In genomic region chr17:15535943-15536342, GRCm38 (mm10) we compare ENCODE assay signal across 8 mouse cellular contexts. TPM values are rescaled to one million over a fixed set of nuclear protein-coding genes. Genes with fewer than 3 reads are reported as not detected.
A peak's percentile ranks its signal among the peaks of the same experiment; 100 is the strongest.
DNase-seq lines count a peak whose midpoint lies in the region; ATAC-seq and TF ChIP-seq lines count a peak whose summit lies in the region.

No protein-coding gene starts in this region.

- no peaks in the 10 kb centered on the region for H3K9me3 ChIP-seq in liver, embryonic 11.5 days (ENCODE audit: control insufficient read depth, low read length)
- H3K9me3 ChIP-seq in embryonic facial prominence, embryonic 15.5 days (replicated peaks) = 0 out of 2 replicates have a peak, but pooled peaks cover 6% of the 10 kb centered on the region
- 0 out of 2 replicates have a peak, but pooled peaks cover 5% of the 10 kb centered on the region for H3K9me3 ChIP-seq in limb, embryonic 12.5 days

- 16% methylated on average over 8 of the region's 8 CpGs for WGBS in liver, embryonic 11.5 days
- WGBS in embryonic facial prominence, embryonic 15.5 days = 18% methylated on average over 8 of the region's 8 CpGs
- WGBS in limb, embryonic 12.5 days = 24% methylated on average over 8 of the region's 8 CpGs
- WGBS in small intestine, adult 2 months = 11% methylated on average over 8 of the region's 8 CpGs

- H3K27ac ChIP-seq in liver, embryonic 11.5 days (ENCODE audit: low read depth, low read length) = no peak overlapping the region
- no peak overlapping the region for H3K27ac ChIP-seq in embryonic facial prominence, embryonic 15.5 days (replicated peaks)
- H3K27ac ChIP-seq in limb, embryonic 12.5 days = no peak overlapping the region
- H3K27ac ChIP-seq in small intestine, adult 2 months (ENCODE audit: insufficient read depth, low read depth, low read length) = no peak overlapping the region

- peaks cover 26% of the 10 kb centered on the region for H3K27me3 ChIP-seq in liver, embryonic 11.5 days (replicated peaks; ENCODE audit: control insufficient read depth, insufficient read depth, low read length)
- H3K27me3 ChIP-seq in embryonic facial prominence, embryonic 15.5 days = peaks cover 8% of the 10 kb centered on the region
- H3K27me3 ChIP-seq in limb, embryonic 12.5 days = peaks cover 29% of the 10 kb centered on the region
- H3K27me3 ChIP-seq in small intestine, adult 2 months (ENCODE audit: control insufficient read depth, insufficient read depth, low read length) = peaks cover 9% of the 10 kb centered on the region; the same call in 1 of the 2 replicates

- no peak for ATAC-seq in liver, embryonic 11.5 days (replicated peaks; ENCODE audit: low FRiP score)
- ATAC-seq in embryonic facial prominence, embryonic 15.5 days (ENCODE audit: insufficient number of reproducible peaks, low FRiP score, low TSS enrichment, low read depth) = no peak
- ATAC-seq in limb, embryonic 12.5 days (ENCODE audit: insufficient number of reproducible peaks, insufficient read depth, low FRiP score, low TSS enrichment, low read depth) = no peak
- ATAC-seq in erythroid progenitor cell, adult 5-6 weeks (replicated peaks; ENCODE audit: low FRiP score, poor library complexity, severe bottlenecking) = no peak

- H3K4me2 ChIP-seq in liver, embryonic 11.5 days = peak overlapping the region; percentile 77
- peak overlapping the region; percentile 95 for H3K4me2 ChIP-seq in embryonic facial prominence, embryonic 15.5 days (replicated peaks)
- peak overlapping the region; percentile 86 for H3K4me2 ChIP-seq in limb, embryonic 12.5 days

- no peaks in the 10 kb centered on the region for H3K36me3 ChIP-seq in liver, embryonic 11.5 days (ENCODE audit: control insufficient read depth, insufficient read depth, low read length)
- H3K36me3 ChIP-seq in embryonic facial prominence, embryonic 15.5 days = no peaks in the 10 kb centered on the region
- H3K36me3 ChIP-seq in limb, embryonic 12.5 days = no peaks in the 10 kb centered on the region
- no peaks in the 10 kb centered on the region for H3K36me3 ChIP-seq in small intestine, adult 2 months (ENCODE audit: control insufficient read depth, insufficient read depth, low read length)

- no peak for TF ChIP-seq CTCF in small intestine, adult 2 months (IDR thresholded peaks at IDR 0.05; ENCODE audit: extremely low read depth, insufficient read length, insufficient replicate concordance, low read depth, low read length)

- H3K4me3 ChIP-seq in liver, embryonic 11.5 days (ENCODE audit: low read depth, low read length) = peak overlapping the region; percentile 50
- H3K4me3 ChIP-seq in embryonic facial prominence, embryonic 15.5 days (replicated peaks) = peak overlapping the region; percentile 49
- peak overlapping the region; percentile 53 for H3K4me3 ChIP-seq in limb, embryonic 12.5 days (replicated peaks)
- H3K4me3 ChIP-seq in small intestine, adult 2 months (ENCODE audit: low read depth, low read length) = peak overlapping the region; percentile 55

- no peaks in the 10 kb centered on the region; the same call in 1 of the 2 replicates for H3K4me1 ChIP-seq in liver, embryonic 11.5 days (replicated peaks; ENCODE audit: control insufficient read depth, insufficient read depth, low read length)
- H3K4me1 ChIP-seq in embryonic facial prominence, embryonic 15.5 days = no peaks in the 10 kb centered on the region
- H3K4me1 ChIP-seq in limb, embryonic 12.5 days (replicated peaks) = no peaks in the 10 kb centered on the region
- H3K4me1 ChIP-seq in small intestine, adult 2 months (ENCODE audit: control insufficient read depth, insufficient read depth, insufficient read length, low read length) = peaks cover 4% of the 10 kb centered on the region

- DNase-seq in liver, embryonic 11.5 days (ENCODE audit: low spot score) = no peak
- DNase-seq in liver = no peak
- DNase-seq in cerebellum, adult 9-10 months = no peak
- DNase-seq in right cerebral cortex, postnatal 4 days = no peak

- TF ChIP-seq POLR2A in small intestine, adult 2 months (IDR thresholded peaks at IDR 0.05; ENCODE audit: low read depth, low read length) = no peak

- H3K9ac ChIP-seq in liver, embryonic 11.5 days (ENCODE audit: low read depth, low read length) = no peak overlapping the region
- no peak overlapping the region for H3K9ac ChIP-seq in embryonic facial prominence, embryonic 15.5 days
- no peak overlapping the region for H3K9ac ChIP-seq in limb, embryonic 12.5 days (replicated peaks)

RNA-seq across cellular contexts. Expression of gene Pdcd2, which starts 8.8 kb away (rescaled TPM):
- 58.2 and 64.0 TPM in 2 replicates for polyA plus RNA-seq in liver, embryonic 11.5 days (2014; fragmentation: Nextera tagmentation; extraction: Ambion mirVana)
- 43.1 and 44.9 TPM in 2 replicates for polyA plus RNA-seq in embryonic facial prominence, embryonic 15.5 days (2015; fragmentation: Nextera tagmentation; extraction: Ambion mirVana)
- 54.8 and 59.6 TPM in 2 replicates for polyA plus RNA-seq in limb, embryonic 12.5 days (2016; fragmentation: Nextera tagmentation; extraction: Ambion mirVana)
- 20.2 and 35.3 TPM in 2 replicates for polyA plus RNA-seq in small intestine, adult 2 months (2012; rRNA removed)
- total RNA-seq in erythroid progenitor cell, adult 5-6 weeks (2015; ENCODE audit: low replicate concordance) = 8.8 and 9.7 TPM in 2 replicates
- 8.4 and 10.5 TPM in 2 replicates for total RNA-seq in erythroid progenitor cell, adult 5-6 weeks (2017; ENCODE audit: low replicate concordance)

RNA-seq across cellular contexts. Expression of gene Prdm9, which starts 28.2 kb away (rescaled TPM):
- polyA plus RNA-seq in liver, embryonic 11.5 days (2014; fragmentation: Nextera tagmentation; extraction: Ambion mirVana) = 0.70 and 1.1 TPM in 2 replicates
- 1.8 TPM in 2 replicates for polyA plus RNA-seq in embryonic facial prominence, embryonic 15.5 days (2015; fragmentation: Nextera tagmentation; extraction: Ambion mirVana)
- 1.4 TPM in 2 replicates for polyA plus RNA-seq in limb, embryonic 12.5 days (2016; fragmentation: Nextera tagmentation; extraction: Ambion mirVana)
- polyA plus RNA-seq in small intestine, adult 2 months (2012; rRNA removed) = 2.1 and 3.0 TPM in 2 replicates
- total RNA-seq in erythroid progenitor cell, adult 5-6 weeks (2015; ENCODE audit: low replicate concordance) = 5.0 TPM in 1 of 2 replicates, not detected in the other
- 0.13 and 2.2 TPM in 2 replicates for total RNA-seq in erythroid progenitor cell, adult 5-6 weeks (2017; ENCODE audit: low replicate concordance)

RNA-seq across cellular contexts. Expression of gene Tbp, which starts 36.3 kb away (rescaled TPM):
- polyA plus RNA-seq in liver, embryonic 11.5 days (2014; fragmentation: Nextera tagmentation; extraction: Ambion mirVana) = 54.3 and 56.3 TPM in 2 replicates
- 44.7 and 52.5 TPM in 2 replicates for polyA plus RNA-seq in embryonic facial prominence, embryonic 15.5 days (2015; fragmentation: Nextera tagmentation; extraction: Ambion mirVana)
- 45.8 and 53.3 TPM in 2 replicates for polyA plus RNA-seq in limb, embryonic 12.5 days (2016; fragmentation: Nextera tagmentation; extraction: Ambion mirVana)
- 12.6 and 28.4 TPM in 2 replicates for polyA plus RNA-seq in small intestine, adult 2 months (2012; rRNA removed)
- 66.7 and 82.2 TPM in 2 replicates for total RNA-seq in erythroid progenitor cell, adult 5-6 weeks (2015; ENCODE audit: low replicate concordance)
- 44.2 and 47.7 TPM in 2 replicates for total RNA-seq in erythroid progenitor cell, adult 5-6 weeks (2017; ENCODE audit: low replicate concordance)

RNA-seq across cellular contexts. Expression of gene Psmb1, which starts 36.4 kb away (rescaled TPM):
- polyA plus RNA-seq in liver, embryonic 11.5 days (2014; fragmentation: Nextera tagmentation; extraction: Ambion mirVana) = 251 and 252 TPM in 2 replicates
- 235 and 236 TPM in 2 replicates for polyA plus RNA-seq in embryonic facial prominence, embryonic 15.5 days (2015; fragmentation: Nextera tagmentation; extraction: Ambion mirVana)
- 262 and 265 TPM in 2 replicates for polyA plus RNA-seq in limb, embryonic 12.5 days (2016; fragmentation: Nextera tagmentation; extraction: Ambion mirVana)
- polyA plus RNA-seq in small intestine, adult 2 months (2012; rRNA removed) = 27.0 and 54.2 TPM in 2 replicates
- 54.8 and 67.9 TPM in 2 replicates for total RNA-seq in erythroid progenitor cell, adult 5-6 weeks (2015; ENCODE audit: low replicate concordance)
- total RNA-seq in erythroid progenitor cell, adult 5-6 weeks (2017; ENCODE audit: low replicate concordance) = 65.8 and 82.7 TPM in 2 replicates
